Mouse (Mus musculus): ENCODE data around the gene Lrrc23. TPM values are rescaled to one million over a fixed set of nuclear protein-coding genes. Genes with fewer than 3 reads are reported as not detected.

Lrrc23 gene
- total and polyA plus RNA-seq, 2 experiments from 2014 or later, result 13.7 to 14.7 TPM

- no peaks in the 10 kb centered on the region for H3K9me3 ChIP-seq (ENCODE audit: low read length)
- peaks cover 33% of the 10 kb centered on the region for H3K36me3 ChIP-seq (ENCODE audit: insufficient read depth)
- peaks cover 13% of the 10 kb centered on the region for H3K4me1 ChIP-seq (ENCODE audit: insufficient read depth)
- WGBS, result 86% methylated on average over 8 of the region's 8 CpGs
- H3K4me2 ChIP-seq (ENCODE audit: low read depth), result no peak overlapping the region
- H3K4me3 ChIP-seq (ENCODE audit: low read depth, low read length), result no peak overlapping the region
- no peak for DNase-seq
- ATAC-seq, result no peak
- H3K27ac ChIP-seq (ENCODE audit: low read depth, low read length), result no peak overlapping the region
- no peak overlapping the region for H3K9ac ChIP-seq
- H3K27me3 ChIP-seq (ENCODE audit: insufficient read depth, low read length), result no peaks in the 10 kb centered on the region
- no peak for TF ChIP-seq CTCF (IDR thresholded peaks at IDR 0.05; ENCODE audit: low read depth)
Observed at GRCm38 (mm10) chr6:124750405-124750804, 29.1 kb downstream of the Lrrc23 start.

DNA sequence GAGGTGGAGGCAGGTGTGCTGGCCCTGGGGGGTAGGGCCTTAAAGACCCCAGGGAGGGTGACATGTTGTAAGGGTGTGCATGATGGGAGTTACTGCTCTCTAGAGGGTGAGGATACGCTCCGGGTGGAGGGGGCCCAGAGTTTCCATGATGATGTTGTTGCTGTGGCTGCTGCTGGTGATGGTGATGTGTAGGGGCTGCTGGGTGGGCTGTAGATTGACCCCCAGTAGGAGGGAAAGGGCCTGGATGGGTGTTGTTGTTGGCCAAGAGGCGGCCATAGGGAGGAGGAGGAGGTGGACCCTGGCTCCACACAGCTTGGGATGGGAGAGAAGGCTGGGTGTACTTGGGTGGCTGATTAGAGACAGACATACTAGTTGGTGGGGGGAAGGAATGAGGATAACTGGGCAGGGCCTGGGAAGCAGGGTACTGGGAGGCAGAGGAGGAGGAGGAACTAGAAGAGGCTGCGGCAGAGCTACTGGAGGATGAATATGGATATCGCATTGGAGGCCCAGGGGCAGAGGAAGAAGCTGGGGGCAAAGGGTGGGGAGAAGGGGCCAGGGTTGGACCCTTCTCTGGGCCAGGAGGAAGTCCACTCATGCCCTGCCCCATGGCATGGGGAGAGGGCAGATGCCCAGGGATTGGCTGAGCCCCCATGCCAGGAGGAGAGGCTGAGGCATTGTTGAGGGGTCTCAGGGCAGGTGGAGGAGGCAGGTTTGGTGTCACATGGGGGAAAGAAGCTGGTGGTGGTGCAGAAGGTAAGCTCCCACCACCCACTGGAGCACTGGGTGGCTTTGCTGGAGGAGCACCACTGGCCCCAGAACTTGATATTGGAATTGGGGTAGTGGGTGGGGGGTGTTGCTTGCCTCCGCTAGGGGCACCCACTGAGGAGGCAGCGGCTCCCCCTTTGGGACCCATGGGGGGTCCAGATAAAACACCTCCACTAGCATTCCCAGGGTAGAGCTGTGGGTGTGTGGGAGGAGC is 32.6 kb downstream of the Lrrc23 start:
- Histone ChIP-seq H3K4me2 (ENCODE audit: low read depth) (no peak overlapping the region), H3K4me1 (ENCODE audit: insufficient read depth) (no peaks in the 10 kb centered on the region), H3K9me3 (ENCODE audit: low read length) (no peaks in the 10 kb centered on the region), H3K36me3 (ENCODE audit: insufficient read depth) (peaks cover 56% of the 10 kb centered on the region), H3K4me3 (ENCODE audit: low read depth, low read length) (no peak overlapping the region), H3K27ac (ENCODE audit: low read depth, low read length) (no peak overlapping the region), H3K27me3 (ENCODE audit: insufficient read depth, low read length) (no peaks in the 10 kb centered on the region), H3K9ac (peak overlapping the region; percentile 83; the same call in 1 of the 2 replicates)
- DNase-seq (no peak), ATAC-seq (no peak)
- 87% methylated on average over 7 of the region's 7 CpGs for WGBS
- no peak for TF ChIP-seq CTCF (IDR thresholded peaks at IDR 0.05; ENCODE audit: low read depth)

- WGBS, result 18% methylated on average over 8 of the region's 8 CpGs
- DNase-seq, result no peak
- H3K36me3 ChIP-seq (ENCODE audit: insufficient read depth), result peaks cover 56% of the 10 kb centered on the region
- no peaks in the 10 kb centered on the region for H3K27me3 ChIP-seq (ENCODE audit: insufficient read depth, low read length)
- peak overlapping the region; percentile 100 for H3K4me2 ChIP-seq (ENCODE audit: low read depth)
- no peaks in the 10 kb centered on the region for H3K4me1 ChIP-seq (ENCODE audit: insufficient read depth)
- H3K27ac ChIP-seq (ENCODE audit: low read depth, low read length), result peak overlapping the region; percentile 89
- no peaks in the 10 kb centered on the region for H3K9me3 ChIP-seq (ENCODE audit: low read length)
- TF ChIP-seq CTCF (IDR thresholded peaks at IDR 0.05; ENCODE audit: low read depth), result no peak
- no peak for ATAC-seq
- H3K9ac ChIP-seq, result peak overlapping the region; percentile 83
- peak overlapping the region; percentile 61 for H3K4me3 ChIP-seq (ENCODE audit: low read depth, low read length)
Observed at GRCm38 (mm10) chr6:124746296-124746605, 33.3 kb downstream of the Lrrc23 start.

DNA sequence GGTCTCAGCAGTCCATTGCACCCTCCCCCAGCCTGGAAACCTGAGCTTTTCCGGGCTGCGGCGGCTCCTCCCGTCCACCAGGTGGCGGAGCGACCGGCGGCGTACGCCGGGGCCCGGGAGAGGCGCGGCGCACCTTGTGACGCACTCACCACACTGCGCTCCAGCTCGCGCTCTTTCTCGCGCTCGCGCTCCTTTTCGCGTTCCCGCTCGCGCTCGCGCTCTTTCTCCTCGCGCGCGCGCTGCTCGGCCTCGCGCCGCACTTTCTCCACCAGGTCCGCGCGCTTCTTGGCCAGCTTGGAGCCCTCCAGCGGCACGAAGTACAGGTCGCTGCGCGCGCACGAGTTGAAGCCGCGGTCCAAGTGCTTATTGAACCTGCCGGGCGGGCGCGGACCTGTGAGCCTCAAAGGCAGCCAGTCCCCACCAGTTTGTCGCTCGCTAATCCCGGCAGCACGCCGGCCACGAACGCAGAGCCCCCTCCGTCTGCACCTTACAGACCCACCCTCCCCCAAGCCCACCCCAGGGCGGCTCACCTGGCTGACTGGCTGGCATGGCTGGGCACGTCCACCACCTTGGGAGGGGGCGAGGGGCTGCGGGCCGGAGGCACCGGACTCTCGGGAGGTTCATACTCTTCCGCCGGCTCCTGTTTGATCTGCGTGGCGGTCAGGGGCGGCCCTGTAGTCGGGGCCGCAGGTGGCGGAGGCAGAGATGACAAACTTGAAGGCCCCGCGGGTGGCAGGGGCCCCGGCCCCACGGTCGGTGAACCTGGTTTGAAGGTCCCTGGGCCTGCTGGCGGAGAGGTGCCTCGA is 33.8 kb downstream of the Lrrc23 start:
- H3K4me1 ChIP-seq (ENCODE audit: insufficient read depth), result no peaks in the 10 kb centered on the region
- H3K4me2 ChIP-seq (ENCODE audit: low read depth), result peak overlapping the region; percentile 100
- H3K9me3 ChIP-seq (ENCODE audit: low read length), result no peaks in the 10 kb centered on the region
- TF ChIP-seq CTCF (IDR thresholded peaks at IDR 0.05; ENCODE audit: low read depth), result peak; percentile 90
- peaks cover 56% of the 10 kb centered on the region for H3K36me3 ChIP-seq (ENCODE audit: insufficient read depth)
- ATAC-seq, result peak; percentile 84
- DNase-seq, result peak; percentile 99
- peak overlapping the region; percentile 61 for H3K4me3 ChIP-seq (ENCODE audit: low read depth, low read length)
- H3K27ac ChIP-seq (ENCODE audit: low read depth, low read length), result peak overlapping the region; percentile 89
- H3K27me3 ChIP-seq (ENCODE audit: insufficient read depth, low read length), result no peaks in the 10 kb centered on the region
- 3% methylated on average over 82 of the region's 85 CpGs for WGBS
- peak overlapping the region; percentile 83 for H3K9ac ChIP-seq

GRCm38 (mm10) chr6:124744755-124745321 is 34.7 kb downstream of the Lrrc23 start:
- Histone ChIP-seq H3K4me1 (ENCODE audit: insufficient read depth) (peaks cover 2% of the 10 kb centered on the region; the same call in 1 of the 2 replicates), H3K36me3 (ENCODE audit: insufficient read depth) (peaks cover 54% of the 10 kb centered on the region), H3K4me2 (ENCODE audit: low read depth) (peak overlapping the region; percentile 100), H3K27me3 (ENCODE audit: insufficient read depth, low read length) (no peaks in the 10 kb centered on the region), H3K27ac (ENCODE audit: low read depth, low read length) (peak overlapping the region; percentile 71), H3K9ac (peak overlapping the region; percentile 31; the same call in 1 of the 2 replicates), H3K4me3 (ENCODE audit: low read depth, low read length) (peak overlapping the region; percentile 61), H3K9me3 (ENCODE audit: low read length) (no peaks in the 10 kb centered on the region)
- TF ChIP-seq CTCF (IDR thresholded peaks at IDR 0.05; ENCODE audit: low read depth), result no peak
- no peak for ATAC-seq
- WGBS, result 69% methylated on average over 26 of the region's 26 CpGs
- DNase-seq, result no peak

- Histone ChIP-seq H3K4me1 (ENCODE audit: insufficient read depth) (peaks cover 6% of the 10 kb centered on the region; the same call in 1 of the 2 replicates), H3K27ac (ENCODE audit: low read depth, low read length) (no peak overlapping the region), H3K9ac (no peak overlapping the region), H3K27me3 (ENCODE audit: insufficient read depth, low read length) (no peaks in the 10 kb centered on the region), H3K4me3 (ENCODE audit: low read depth, low read length) (no peak overlapping the region), H3K4me2 (ENCODE audit: low read depth) (no peak overlapping the region), H3K9me3 (ENCODE audit: low read length) (no peaks in the 10 kb centered on the region), H3K36me3 (ENCODE audit: insufficient read depth) (peaks cover 45% of the 10 kb centered on the region)
- WGBS, result 90% methylated on average over 8 of the region's 8 CpGs
- ATAC-seq (no peak), DNase-seq (no peak)
- TF ChIP-seq CTCF (IDR thresholded peaks at IDR 0.05; ENCODE audit: low read depth), result no peak
Observed at GRCm38 (mm10) chr6:124743647-124744046, 35.9 kb downstream of the Lrrc23 start.

All from forebrain, postnatal 0 days (tissue).